Mouse (Mus musculus) embryonic facial prominence, embryonic 11.5 days (tissue): Measurements from ENCODE around the gene Atp2a1. TPM values are rescaled to one million over a fixed set of nuclear protein-coding genes. Genes with fewer than 3 reads are reported as not detected.
"Not testable (repeated sequence)": the region's sequence is repeated elsewhere in the genome, so short reads cannot be mapped to it uniquely, and the experiment has no call there.

ENCODE experiments used
- ATAC-seq: fragments of 200-750 bp; cut with Nextera tagmentation; replicated peaks from 2 replicates; pipeline ENCODE4 v1.8.0; 2017; ENCODE audit warnings: low read depth; ENCODE audit not compliant: insufficient number of reproducible peaks, low FRiP score, low TSS enrichment
- DNase-seq: peaks from one replicate; pipeline ENCODE4 v3.0.0-alpha.2; 2015; ENCODE audit warnings: low spot score
- H3K27ac ChIP-seq: fragments of 300-500 bp; sonication (generic); replicated peaks from 2 replicates; pipeline ENCODE4 v1.5.1; 2014; ENCODE audit warnings: mild to moderate bottlenecking, low read depth, low read length, control low read depth
- H3K27me3 ChIP-seq: fragments of 300-500 bp; sonication (generic); 2 replicates; pipeline ENCODE4 v1.6.1; 2014; ENCODE audit warnings: mild to moderate bottlenecking, low read length, moderate library complexity, mixed read lengths; ENCODE audit not compliant: control insufficient read depth, insufficient read depth
- H3K36me3 ChIP-seq: fragments of 300-500 bp; sonication (generic); replicated peaks from 2 replicates; pipeline ENCODE4 v1.6.1; 2014; ENCODE audit warnings: low read depth, mild to moderate bottlenecking, low read length, moderate library complexity, mixed read lengths; ENCODE audit not compliant: control insufficient read depth, insufficient read depth
- H3K4me1 ChIP-seq: fragments of 300-500 bp; sonication (generic); 2 replicates; pipeline ENCODE4 v1.6.1; 2014; ENCODE audit warnings: low read length, mixed read lengths; ENCODE audit not compliant: control insufficient read depth, insufficient read depth
- H3K4me2 ChIP-seq: fragments of 300-500 bp; sonication (generic); 2 replicates; pipeline ENCODE4 v1.6.1; 2014; ENCODE audit warnings: low read depth, mild to moderate bottlenecking, control low read depth, low read length, moderate library complexity
- H3K4me3 ChIP-seq: fragments of 300-500 bp; sonication (generic); 2 replicates; pipeline ENCODE4 v1.5.1; 2014; ENCODE audit warnings: low read depth, low read length, control low read depth
- H3K9ac ChIP-seq: fragments of 300-500 bp; sonication (generic); replicated peaks from 2 replicates; pipeline ENCODE4 v1.6.1; 2014; ENCODE audit warnings: mild to moderate bottlenecking, control low read depth, low read length
- H3K9me3 ChIP-seq: fragments of 300-500 bp; sonication (generic); replicated peaks from 2 replicates; pipeline ENCODE4 v1.6.1; 2016; ENCODE audit warnings: mild to moderate bottlenecking, low read length, inconsistent platforms, mixed read lengths; ENCODE audit not compliant: control insufficient read depth
- WGBS: fragments of 180-500 bp; shearing (Covaris S2); extraction: QIAGEN DNeasy Blood & Tissue Kit; methylation state at CpG from one replicate; pipeline ENCODE4 v1.1.7; 2014; 5-methylcytosine and 5-hydroxymethylcytosine counted together
- polyA plus RNA-seq: library from polyadenylated mRNA; unstranded; fragments of >200 nt; fragmentation: Nextera tagmentation; extraction: Ambion mirVana; gene quantifications from 2 replicates; pipeline ENCODE4 v1.2.1, GENCODE M21; 2014

Atp2a1 gene
- polyA plus RNA-seq, 1 experiment from 2014 or later, result 6.6 TPM

DNA sequence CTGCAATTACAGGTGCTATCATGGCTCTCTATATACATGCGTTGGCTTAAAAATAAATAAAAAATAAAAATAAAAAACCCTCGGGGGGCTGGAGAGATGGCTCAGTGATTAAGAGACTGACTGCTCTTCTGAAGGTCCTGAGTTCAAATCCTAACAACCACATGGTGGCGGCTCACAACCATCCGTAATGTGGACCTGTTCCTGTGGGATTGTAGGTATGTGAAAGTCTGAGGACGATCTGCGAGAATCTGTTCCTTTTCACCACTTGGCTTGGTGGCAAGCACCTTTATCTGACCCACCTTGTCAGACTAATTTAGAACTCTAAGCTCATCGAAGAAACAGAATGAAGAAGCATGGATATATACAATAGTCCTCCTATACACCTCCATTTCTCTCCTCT is 36.5 kb upstream of the Atp2a1 start:
- Histone ChIP-seq H3K9me3 (no peaks in the 10 kb centered on the region), H3K27ac (no peak overlapping the region), H3K9ac (no peak overlapping the region), H3K4me3 (no peak overlapping the region), H3K36me3 (peaks cover 33% of the 10 kb centered on the region), H3K4me2 (no peak overlapping the region), H3K4me1 (no peaks in the 10 kb centered on the region), H3K27me3 (no peaks in the 10 kb centered on the region)
- ATAC-seq (no peak), DNase-seq (no peak)
- WGBS, result 95% methylated on average over 7 of the region's 7 CpGs

DNA sequence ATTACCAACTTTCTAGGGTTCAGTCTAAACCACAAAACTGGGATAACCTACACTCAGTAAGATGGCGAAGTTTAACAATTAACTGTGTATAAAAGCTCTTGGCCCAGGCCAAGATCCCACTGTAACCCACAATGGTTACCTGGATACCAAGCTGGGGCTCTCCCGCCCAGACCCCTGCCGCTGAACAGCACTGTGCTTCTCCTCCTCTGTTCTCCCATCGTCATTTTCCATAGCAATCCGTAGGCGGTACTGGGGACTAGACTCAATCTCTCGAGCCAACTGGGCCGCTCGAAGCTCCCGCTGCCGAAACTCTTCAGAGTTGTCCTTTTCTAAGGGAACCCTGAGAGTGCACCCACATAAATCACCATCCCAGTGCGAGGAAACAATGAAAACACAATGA is 35.1 kb upstream of the Atp2a1 start:
- 94% methylated on average over 12 of the region's 12 CpGs for WGBS
- ATAC-seq, result no peak

GRCm38 (mm10) chr7:126496475-126496874 is 33.6 kb upstream of the Atp2a1 start:
- peaks cover 59% of the 10 kb centered on the region for H3K36me3 ChIP-seq
- H3K27me3 ChIP-seq, result no peaks in the 10 kb centered on the region
- H3K4me3 ChIP-seq, result no peak overlapping the region
- H3K27ac ChIP-seq, result no peak overlapping the region
- H3K9ac ChIP-seq, result no peak overlapping the region
- H3K9me3 ChIP-seq, result no peaks in the 10 kb centered on the region
- no peak for ATAC-seq
- no peak for DNase-seq
- no peak overlapping the region for H3K4me2 ChIP-seq
- H3K4me1 ChIP-seq, result no peaks in the 10 kb centered on the region
- WGBS, result 92% methylated on average over 5 of the region's 5 CpGs

More for the DNA sequence above, 35.1 kb upstream of the Atp2a1 start:
- H3K4me2 ChIP-seq, result no peak overlapping the region
- no peak for DNase-seq
- no peak overlapping the region for H3K9ac ChIP-seq
- no peaks in the 10 kb centered on the region for H3K27me3 ChIP-seq
- H3K4me3 ChIP-seq, result no peak overlapping the region
- H3K36me3 ChIP-seq, result peaks cover 47% of the 10 kb centered on the region
- H3K4me1 ChIP-seq, result no peaks in the 10 kb centered on the region
- H3K9me3 ChIP-seq, result no peaks in the 10 kb centered on the region
- H3K27ac ChIP-seq, result no peak overlapping the region

DNA sequence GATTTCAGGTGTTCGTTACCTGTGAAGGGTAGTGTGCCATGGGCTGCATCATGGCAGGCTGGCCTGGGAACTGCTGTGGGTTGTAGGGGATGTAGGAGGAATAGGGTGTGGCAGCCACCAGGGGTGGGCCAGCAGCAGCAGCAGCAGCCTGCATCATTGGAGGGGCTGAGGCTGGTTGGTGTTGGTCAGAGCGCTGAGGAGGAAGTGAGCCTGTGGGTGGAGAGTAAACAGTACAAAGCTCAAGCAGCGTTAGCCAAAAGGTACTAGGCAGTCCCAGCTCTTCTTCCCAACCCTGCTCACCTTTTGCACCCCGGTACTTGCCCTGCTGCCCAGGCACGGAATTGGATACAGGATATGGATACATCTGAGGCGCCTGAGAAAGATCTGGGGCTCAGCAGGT is 31.2 kb upstream of the Atp2a1 start:
- H3K9me3 ChIP-seq, result no peaks in the 10 kb centered on the region
- H3K27ac ChIP-seq, result no peak overlapping the region
- peaks cover 47% of the 10 kb centered on the region for H3K36me3 ChIP-seq
- H3K9ac ChIP-seq, result no peak overlapping the region
- WGBS, result 87% methylated on average over 6 of the region's 6 CpGs
- no peaks in the 10 kb centered on the region for H3K4me1 ChIP-seq
- H3K4me3 ChIP-seq, result no peak overlapping the region
- no peaks in the 10 kb centered on the region for H3K27me3 ChIP-seq
- ATAC-seq (no peak), DNase-seq (no peak)
- no peak overlapping the region for H3K4me2 ChIP-seq

DNA sequence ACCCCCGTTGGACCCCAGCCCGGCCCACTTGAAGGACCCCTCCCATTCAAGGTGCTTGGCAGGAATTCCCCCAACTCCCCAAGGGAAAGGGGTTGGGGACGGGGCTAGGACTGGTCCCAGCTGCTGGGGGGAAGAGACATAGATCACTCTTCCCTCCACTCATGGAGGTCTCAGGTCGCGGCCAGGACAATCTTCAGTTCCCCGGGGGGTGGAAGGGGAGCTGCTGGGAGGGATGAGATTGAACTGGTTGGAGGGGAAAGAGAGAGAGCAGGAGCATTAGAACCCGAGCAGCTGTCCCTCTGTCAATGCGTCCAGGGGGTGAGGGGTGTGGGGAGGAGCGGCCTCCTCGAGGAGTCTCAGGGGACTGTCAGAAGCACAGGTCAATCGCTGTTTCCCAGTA is 29.1 kb upstream of the Atp2a1 start:
- H3K9me3 ChIP-seq, result no peaks in the 10 kb centered on the region
- no peak overlapping the region for H3K27ac ChIP-seq
- no peaks in the 10 kb centered on the region for H3K27me3 ChIP-seq
- no peak overlapping the region for H3K9ac ChIP-seq
- no peaks in the 10 kb centered on the region for H3K4me1 ChIP-seq
- H3K4me3 ChIP-seq, result no peak overlapping the region
- ATAC-seq, result 0 out of 2 replicates have a peak, but pooled peaks have one; percentile 5
- no peak for DNase-seq
- WGBS, result 62% methylated on average over 11 of the region's 11 CpGs
- no peak overlapping the region for H3K4me2 ChIP-seq
- peaks cover 43% of the 10 kb centered on the region for H3K36me3 ChIP-seq

GRCm38 (mm10) chr7:126491005-126491404 is 28.1 kb upstream of the Atp2a1 start:
- H3K4me3 ChIP-seq, result no peak overlapping the region
- H3K27me3 ChIP-seq, result no peaks in the 10 kb centered on the region
- H3K9ac ChIP-seq, result no peak overlapping the region
- WGBS, result 81% methylated on average over 1 of the region's 1 CpGs
- ATAC-seq, result no peak
- H3K4me2 ChIP-seq, result no peak overlapping the region
- no peak overlapping the region for H3K27ac ChIP-seq
- DNase-seq, result no peak
- H3K4me1 ChIP-seq, result no peaks in the 10 kb centered on the region
- no peaks in the 10 kb centered on the region for H3K9me3 ChIP-seq
- H3K36me3 ChIP-seq, result peaks cover 35% of the 10 kb centered on the region

DNA sequence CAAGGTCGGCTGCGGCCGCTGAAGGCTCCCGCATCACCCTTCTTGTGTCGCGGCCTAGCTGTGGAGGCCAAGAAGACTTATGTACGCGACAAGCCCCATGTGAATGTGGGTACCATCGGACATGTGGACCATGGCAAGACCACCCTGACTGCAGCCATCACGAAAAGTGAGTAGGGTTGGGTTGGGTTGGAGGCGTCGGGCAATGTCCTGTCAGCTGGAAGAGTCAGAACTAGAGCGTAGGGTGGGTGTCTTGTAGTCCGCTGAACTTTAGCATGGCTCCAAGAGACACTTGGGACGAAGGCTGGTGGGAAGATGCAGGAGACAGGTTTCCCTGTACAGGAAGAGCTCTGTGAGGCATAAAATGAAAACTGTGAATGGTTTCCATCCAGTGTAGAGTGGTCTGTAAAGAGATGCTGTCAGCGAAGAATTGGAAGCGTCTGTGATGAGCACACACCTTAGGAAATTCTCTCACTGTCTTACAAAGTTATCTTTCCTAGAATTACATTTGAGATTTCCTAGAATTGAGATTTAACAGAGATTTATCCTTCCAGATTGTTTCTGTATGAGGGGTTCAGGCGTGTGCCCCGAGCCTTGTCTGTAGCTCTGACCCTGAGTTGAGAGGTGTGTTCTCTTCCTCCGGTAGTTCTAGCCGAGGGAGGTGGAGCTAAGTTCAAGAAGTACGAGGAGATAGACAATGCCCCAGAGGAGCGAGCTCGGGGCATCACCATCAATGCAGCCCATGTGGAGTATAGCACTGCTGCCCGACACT is 24.9 kb upstream of the Atp2a1 start:
- peaks cover 11% of the 10 kb centered on the region for H3K36me3 ChIP-seq
- peak overlapping the region; percentile 88 for H3K4me2 ChIP-seq
- not testable (repeated sequence) for H3K9me3 ChIP-seq, H3K27me3 ChIP-seq, ATAC-seq, H3K27ac ChIP-seq, DNase-seq, H3K4me1 ChIP-seq
- H3K4me3 ChIP-seq, result peak overlapping the region; percentile 59
- 19% methylated on average over 21 of the region's 25 CpGs for WGBS
- H3K9ac ChIP-seq, result peak overlapping the region; percentile 74

DNA sequence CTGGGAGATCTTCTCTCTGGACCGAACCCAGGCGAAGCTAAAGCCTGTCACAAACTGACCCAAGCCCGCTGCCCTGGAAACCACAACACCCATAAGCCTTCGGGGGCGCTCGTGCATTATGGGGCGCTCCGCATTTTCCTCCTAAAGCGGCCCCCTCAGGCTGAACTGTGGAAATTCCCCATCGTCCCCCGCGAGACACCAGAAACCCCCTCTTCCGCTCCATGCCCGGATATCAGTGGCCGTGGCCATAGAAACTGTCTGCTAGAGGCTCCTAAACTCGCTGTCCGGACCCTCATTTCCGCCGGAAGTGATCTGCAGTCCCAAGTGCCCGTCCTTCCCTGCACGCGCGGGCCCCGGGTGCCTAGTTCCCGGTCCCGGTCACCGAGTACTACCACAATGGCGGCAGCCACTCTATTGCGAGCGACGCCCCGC is 24.2 kb upstream of the Atp2a1 start, which contains the start of gene Tufm:
Gene Tufm (plus strand): TSS at position 310 of the 432 bp plus-strand sequence.
- WGBS, result under 1% methylated on average over 32 of the region's 32 CpGs
- DNase-seq (peak; percentile 99), ATAC-seq (peak; percentile 90)

More for the DNA sequence above, 24.2 kb upstream of the Atp2a1 start, which contains the start of gene Tufm:
- H3K4me3 ChIP-seq, result peak within 1 kb of the TSS; percentile 59
- H3K27me3 ChIP-seq, result no peaks in the 10 kb centered on the region
- peak within 1 kb of the TSS; percentile 88 for H3K4me2 ChIP-seq
- H3K9me3 ChIP-seq, result no peaks in the 10 kb centered on the region
- peak within 1 kb of the TSS; percentile 38; the same call in 1 of the 2 replicates for H3K27ac ChIP-seq
- H3K9ac ChIP-seq, result peak within 1 kb of the TSS; percentile 74
- peaks cover 4% of the 10 kb centered on the region for H3K36me3 ChIP-seq
- H3K4me1 ChIP-seq, result no peaks in the 10 kb centered on the region; the same call in 1 of the 2 replicates
